Mouse (Mus musculus) kidney, postnatal 0 days (tissue): ENCODE measurements around the gene 6430548M08Rik. TPM values are rescaled to one million over a fixed set of nuclear protein-coding genes. Genes with fewer than 3 reads are reported as not detected.

Source experiments
- ATAC-seq: fragments of 200-750 bp; cut with Nextera tagmentation; replicated peaks from 2 replicates; pipeline ENCODE4 v1.8.0; 2017; ENCODE audit warnings: low read depth, moderate number of reproducible peaks, moderate TSS enrichment, moderate library complexity; ENCODE audit not compliant: low FRiP score
- DNase-seq: peaks from one replicate; pipeline ENCODE4 v3.0.0-alpha.2; 2016; ENCODE audit warnings: low spot score
- H3K27ac ChIP-seq: fragments of 300-500 bp; sonication (generic); 2 replicates; pipeline ENCODE4 v1.5.1; 2014; ENCODE audit warnings: mild to moderate bottlenecking
- H3K27me3 ChIP-seq: fragments of 300-500 bp; sonication (generic); 2 replicates; pipeline ENCODE4 v1.6.1; 2014; ENCODE audit warnings: low read length, mixed read lengths; ENCODE audit not compliant: insufficient read depth
- H3K36me3 ChIP-seq: fragments of 300-500 bp; sonication (generic); 2 replicates; pipeline ENCODE4 v1.6.1; 2014; ENCODE audit warnings: low read length, mixed read lengths; ENCODE audit not compliant: insufficient read depth
- H3K4me1 ChIP-seq: fragments of 300-500 bp; sonication (generic); replicated peaks from 2 replicates; pipeline ENCODE4 v1.6.1; 2014; ENCODE audit warnings: antibody characterized with exemption, low read length, mixed read lengths; ENCODE audit not compliant: insufficient read depth
- H3K4me2 ChIP-seq: fragments of 300-500 bp; sonication (generic); 2 replicates; pipeline ENCODE4 v1.6.1; 2014; ENCODE audit warnings: mild to moderate bottlenecking, low read length, moderate library complexity, mixed read lengths
- H3K4me3 ChIP-seq: fragments of 300-500 bp; sonication (generic); replicated peaks from 2 replicates; pipeline ENCODE4 v1.5.1; 2014; ENCODE audit warnings: low read depth, low read length
- H3K9ac ChIP-seq: fragments of 300-500 bp; sonication (generic); 2 replicates; pipeline ENCODE4 v1.6.1; 2014; ENCODE audit warnings: low read depth, low read length
- H3K9me3 ChIP-seq: fragments of 300-500 bp; sonication (generic); replicated peaks from 2 replicates; pipeline ENCODE4 v1.6.1; 2016; ENCODE audit warnings: low read length, inconsistent platforms, mixed read lengths
- CTCF ChIP-seq: IDR thresholded peaks from 2 replicates; pipeline ENCODE4 v1.5.1; 2016; ENCODE audit warnings: antibody characterized with exemption, low read depth, mild to moderate bottlenecking, moderate library complexity
- WGBS: fragments of 180-500 bp; shearing (Covaris S2); extraction: QIAGEN DNeasy Blood & Tissue Kit; methylation state at CpG from one replicate; pipeline ENCODE4 v1.1.7; 2014; 5-methylcytosine and 5-hydroxymethylcytosine counted together
- polyA plus RNA-seq: library from polyadenylated mRNA; unstranded; fragments of >200 nt; fragmentation: Nextera tagmentation; extraction: Ambion mirVana; gene quantifications from 2 replicates; pipeline ENCODE4 v1.2.1, GENCODE M21; 2015

Gene 6430548M08Rik
- 5.4 and 6.9 TPM in 2 replicates for polyA plus RNA-seq

DNA sequence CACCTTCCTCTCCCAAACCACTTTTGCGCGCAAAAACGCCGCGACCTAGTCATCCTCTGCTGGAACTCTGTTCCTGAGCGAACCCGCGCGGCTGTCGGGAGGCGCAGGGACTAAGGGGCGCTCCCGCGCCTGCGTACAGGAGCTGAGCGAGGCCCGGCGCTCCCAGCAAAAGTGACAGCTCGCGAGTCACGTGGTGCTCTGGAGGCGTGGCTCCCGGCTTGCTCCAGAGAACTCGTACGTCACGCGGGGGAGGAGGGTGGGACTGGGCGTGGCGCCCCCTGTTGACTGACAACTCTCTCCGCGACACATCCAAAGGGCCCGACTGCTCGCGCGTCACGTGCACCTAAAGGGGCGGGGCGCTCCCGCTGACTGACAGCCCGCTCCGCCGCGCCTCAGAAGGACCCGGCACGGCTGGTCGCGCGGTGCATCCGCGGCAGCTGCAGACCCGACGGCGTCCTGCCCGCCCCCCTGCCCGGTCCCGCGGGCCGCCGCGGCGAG lies at the start of gene 6430548M08Rik:
Gene 6430548M08Rik (plus strand): TSS at position 395 of the 498 bp plus-strand sequence.
- peak within 1 kb of the TSS; percentile 61 for H3K9ac ChIP-seq
- peak; percentile 99 for DNase-seq
- peak within 1 kb of the TSS; percentile 87 for H3K27ac ChIP-seq
- peak; percentile 60 for TF ChIP-seq CTCF
- under 1% methylated on average over 61 of the region's 61 CpGs for WGBS
- peak; percentile 94 for ATAC-seq
- H3K4me3 ChIP-seq: peak within 1 kb of the TSS; percentile 51
- no peaks in the 10 kb centered on the region for H3K9me3 ChIP-seq
- H3K4me2 ChIP-seq: peak within 1 kb of the TSS; percentile 81
- H3K36me3 ChIP-seq: no peaks in the 10 kb centered on the region
- peaks cover 11% of the 10 kb centered on the region; the same call in 1 of the 2 replicates for H3K27me3 ChIP-seq
- peaks cover 8% of the 10 kb centered on the region; the same call in 1 of the 2 replicates for H3K4me1 ChIP-seq

- TF ChIP-seq CTCF: no peak
- Histone ChIP-seq H3K4me3 (no peak overlapping the region), H3K4me2 (no peak overlapping the region), H3K27me3 (no peaks in the 10 kb centered on the region), H3K27ac (no peak overlapping the region), H3K9me3 (no peaks in the 10 kb centered on the region), H3K4me1 (peaks cover 4% of the 10 kb centered on the region; the same call in 1 of the 2 replicates), H3K9ac (no peak overlapping the region), H3K36me3 (no peaks in the 10 kb centered on the region)
- DNase-seq (no peak), ATAC-seq (no peak)
- WGBS: 95% methylated on average over 8 of the region's 8 CpGs
These were observed 48.3 kb upstream of the 6430548M08Rik start for GRCm38 (mm10) chr8:120065611-120066010.

GRCm38 (mm10) chr8:120066226-120066625 lies 47.7 kb upstream of the 6430548M08Rik start:
- Histone ChIP-seq H3K27me3 (no peaks in the 10 kb centered on the region), H3K4me3 (no peak overlapping the region), H3K9ac (no peak overlapping the region), H3K36me3 (no peaks in the 10 kb centered on the region), H3K27ac (no peak overlapping the region), H3K4me1 (peaks cover 4% of the 10 kb centered on the region; the same call in 1 of the 2 replicates), H3K4me2 (no peak overlapping the region), H3K9me3 (no peaks in the 10 kb centered on the region)
- DNase-seq: no peak
- ATAC-seq: no peak
- no peak for TF ChIP-seq CTCF
- 84% methylated on average over 4 of the region's 4 CpGs for WGBS

DNA sequence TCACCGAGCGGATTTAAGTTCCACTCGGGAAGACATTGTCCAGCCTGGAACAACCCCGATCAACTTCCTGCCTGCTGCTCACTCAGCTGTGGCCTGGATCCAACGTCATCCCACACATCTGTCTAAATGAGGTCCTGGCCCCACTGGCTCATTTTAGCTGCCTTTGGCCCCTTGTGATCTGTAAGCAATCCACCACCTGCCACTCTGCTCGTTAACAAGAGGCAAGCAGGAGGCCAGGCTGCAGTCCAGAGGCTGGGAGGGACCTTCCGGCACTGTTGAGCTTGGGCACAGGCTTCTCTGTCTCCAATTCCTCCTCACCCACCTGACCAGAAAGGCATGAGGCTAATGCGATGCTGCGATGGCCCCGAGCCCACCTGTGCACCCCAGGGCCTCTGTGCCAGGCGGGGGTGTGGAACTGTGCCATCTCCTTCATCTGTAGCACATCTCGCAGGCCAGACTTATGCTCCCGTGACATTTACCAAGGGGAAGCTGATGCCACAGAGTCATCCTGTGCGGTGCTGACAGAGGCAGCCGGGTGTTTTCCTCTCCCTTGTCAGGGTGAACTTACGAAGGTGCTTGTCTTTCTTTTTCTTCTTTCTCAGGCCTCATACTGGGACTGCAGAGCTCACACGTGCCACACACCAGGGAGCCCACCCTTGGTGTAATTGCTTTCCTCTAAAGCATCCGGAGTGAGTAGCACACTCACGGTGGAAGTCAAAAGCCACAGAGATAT lies 45.9 kb upstream of the 6430548M08Rik start:
- ATAC-seq: peak; percentile 60
- peak; percentile 83 for DNase-seq

DNA sequence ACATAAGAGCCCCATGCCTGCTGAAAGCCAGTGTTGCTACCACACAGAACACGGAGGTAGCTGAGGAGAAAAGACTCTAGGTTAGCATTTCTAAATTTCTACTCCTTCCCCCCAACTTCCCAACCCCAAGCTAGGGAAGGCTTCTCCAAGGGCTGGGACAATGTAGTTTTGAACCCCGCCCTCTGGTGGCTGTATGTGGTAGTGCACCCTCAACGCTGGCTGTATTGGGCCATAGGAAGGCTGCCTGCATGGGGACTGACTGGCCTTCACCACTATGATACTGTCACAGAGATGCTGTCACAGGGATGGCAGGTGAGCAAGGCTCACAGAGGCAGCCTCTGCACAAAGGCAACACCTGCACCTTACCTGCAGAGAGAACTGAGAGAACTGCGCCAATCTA lies 42.3 kb upstream of the 6430548M08Rik start:
- Histone ChIP-seq H3K36me3 (no peaks in the 10 kb centered on the region), H3K9me3 (no peaks in the 10 kb centered on the region), H3K4me2 (no peak overlapping the region), H3K27ac (no peak overlapping the region), H3K9ac (no peak overlapping the region), H3K4me3 (no peak overlapping the region), H3K4me1 (peaks cover 4% of the 10 kb centered on the region; the same call in 1 of the 2 replicates), H3K27me3 (no peaks in the 10 kb centered on the region)
- no peak; the same call in 1 of the 2 replicates for ATAC-seq
- TF ChIP-seq CTCF: peak; percentile 95
- peak; percentile 90 for DNase-seq
- 21% methylated on average over 4 of the region's 4 CpGs for WGBS

More for the DNA sequence above, 45.9 kb upstream of the 6430548M08Rik start:
- no peaks in the 10 kb centered on the region for H3K36me3 ChIP-seq
- no peak overlapping the region for H3K9ac ChIP-seq
- WGBS: 24% methylated on average over 19 of the region's 19 CpGs
- no peak overlapping the region for H3K4me3 ChIP-seq
- H3K4me1 ChIP-seq: peaks cover 4% of the 10 kb centered on the region; the same call in 1 of the 2 replicates
- H3K27ac ChIP-seq: no peak overlapping the region
- no peak for TF ChIP-seq CTCF
- H3K4me2 ChIP-seq: no peak overlapping the region
- no peaks in the 10 kb centered on the region for H3K27me3 ChIP-seq
- H3K9me3 ChIP-seq: no peaks in the 10 kb centered on the region

- no peak for TF ChIP-seq CTCF
- Histone ChIP-seq H3K4me2 (no peak overlapping the region), H3K27me3 (no peaks in the 10 kb centered on the region), H3K36me3 (no peaks in the 10 kb centered on the region), H3K9ac (no peak overlapping the region), H3K4me1 (peaks cover 4% of the 10 kb centered on the region; the same call in 1 of the 2 replicates), H3K27ac (peak overlapping the region; percentile 42; the same call in 1 of the 2 replicates), H3K9me3 (no peaks in the 10 kb centered on the region), H3K4me3 (no peak overlapping the region)
- DNase-seq: peak; percentile 19
- WGBS: 67% methylated on average over 9 of the region's 9 CpGs
- ATAC-seq: no peak
These were observed 41.7 kb upstream of the 6430548M08Rik start for GRCm38 (mm10) chr8:120072259-120072658.
